Mouse (Mus musculus) C3H10T1/2 (cell line): ENCODE results near the gene Surf4. TPM values are rescaled to one million over a fixed set of nuclear protein-coding genes. Genes with fewer than 3 reads are reported as not detected.

Experiments
- polyA plus RNA-seq, 2 experiments: library from polyadenylated mRNA; unstranded; fragments of >200 nt; fragmentation: generic; extraction: Trizol; gene quantifications; one replicate each; pipeline ENCODE4 v1.2.1; 2012; ENCODE audit warnings: missing spikeins in 2 of 2

Gene Surf4
- 100 to 1,000 TPM in 1 of 2 experiments, 10 to 100 TPM in 1; 94.2 to 135 TPM for polyA plus RNA-seq

DNA sequence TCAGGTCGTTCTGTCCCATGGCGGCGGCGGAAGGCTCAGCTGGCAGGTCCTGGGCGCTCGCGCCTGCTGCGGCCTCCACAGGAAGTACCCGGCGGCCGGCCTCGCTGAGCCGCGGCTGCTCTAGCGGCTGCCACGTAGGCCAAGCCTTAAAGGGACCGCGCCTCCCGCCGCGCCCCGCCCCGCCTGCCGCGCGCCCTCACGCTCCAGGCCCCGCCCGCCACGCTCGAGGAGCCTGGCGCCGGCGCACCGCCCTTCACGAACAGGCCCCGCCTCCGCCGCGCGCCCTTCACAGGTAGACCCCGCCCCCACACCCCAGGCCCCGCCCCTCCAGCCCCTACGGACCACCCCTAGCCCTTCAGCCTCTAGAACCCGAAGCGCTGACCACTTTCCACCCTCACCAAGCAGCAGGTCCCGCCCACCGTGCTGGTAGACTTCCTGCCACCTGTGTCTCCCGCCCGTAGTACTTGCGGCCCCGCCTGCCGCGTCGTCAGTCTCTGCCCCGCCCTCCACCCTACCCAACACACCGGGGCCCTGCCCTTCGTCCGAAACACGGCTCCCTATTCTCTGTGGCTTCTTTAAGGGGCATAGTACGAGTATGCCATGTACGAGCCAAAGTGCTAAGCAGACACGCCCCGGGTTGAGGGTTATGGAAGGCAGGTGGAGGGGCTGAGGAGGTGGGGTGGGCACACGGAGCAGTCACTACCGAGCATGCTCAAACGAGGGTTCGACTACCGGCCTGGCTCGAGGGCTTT, at the start of gene Surf4, which contains the start of gene Stkld1:
Gene Surf4, minus strand, starts transcription at position 625 of the 752 bp plus-strand sequence.
Gene Stkld1, plus strand, starts transcription at position 744 of the 752 bp plus-strand sequence.

DNA sequence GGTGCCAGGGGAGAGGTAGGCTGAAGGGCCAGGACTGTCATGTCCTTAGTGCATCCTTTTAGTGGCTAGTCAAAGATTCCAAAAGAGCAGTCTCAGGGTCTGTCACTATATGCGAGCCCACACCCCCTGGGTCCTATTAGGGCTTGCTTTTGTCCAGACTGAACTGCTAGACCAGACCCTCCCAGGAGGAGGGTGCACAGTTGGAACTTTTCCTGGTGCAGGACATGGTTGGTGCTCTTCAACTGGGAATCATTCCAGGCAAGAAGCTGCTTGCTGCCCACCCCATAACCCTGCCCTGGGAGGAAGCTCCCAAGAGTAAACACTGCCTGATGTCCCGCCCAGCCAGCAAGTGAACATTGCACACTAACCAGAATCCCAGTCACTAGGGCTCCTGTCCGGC, 39.4 kb upstream of the Surf4 start, which contains the start of gene Adamts13:
Gene Adamts13, plus strand, starts transcription at position 301 of the 400 bp plus-strand sequence.

DNA sequence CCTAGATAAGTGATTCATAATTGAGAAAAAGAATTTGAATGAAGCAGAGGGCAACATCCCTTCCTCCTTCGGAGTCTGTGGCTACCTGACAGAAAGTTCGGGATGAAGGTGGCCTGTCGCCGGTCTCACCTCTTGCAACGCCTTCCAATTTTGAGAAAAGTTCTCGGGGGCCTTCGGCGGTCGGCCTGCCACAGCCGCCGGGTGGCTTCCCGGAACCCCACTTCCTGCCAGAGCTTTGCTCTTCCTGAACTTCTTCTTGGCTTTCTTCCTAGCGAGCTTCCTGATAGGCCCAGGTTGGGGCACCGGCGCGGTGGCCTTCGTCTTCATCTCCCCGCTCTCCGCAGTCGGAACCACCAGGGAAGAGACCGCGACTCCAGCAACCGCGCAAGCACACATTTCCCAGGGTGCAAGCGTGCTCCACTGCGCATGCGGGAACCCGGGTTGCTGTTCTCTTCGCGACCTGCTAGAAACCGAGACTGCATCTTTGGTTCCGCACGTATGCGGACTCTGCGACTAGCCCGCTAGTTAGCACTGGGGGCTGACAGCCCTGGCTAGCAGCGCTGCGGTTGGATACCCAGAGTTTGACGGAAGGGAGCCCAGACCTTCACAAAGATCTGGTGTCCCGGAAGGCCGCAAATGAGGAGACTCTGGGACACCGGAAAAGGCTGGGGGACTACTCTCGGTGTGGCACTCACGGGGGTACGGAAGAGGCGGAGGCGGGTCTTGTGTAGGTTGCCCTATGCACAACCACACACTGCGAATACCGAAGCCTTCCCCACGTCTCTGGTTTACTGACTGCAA, 30.4 kb upstream of the Surf4 start, which contains the start of gene Rexo4:
Gene Rexo4, minus strand, starts transcription at position 464 of the 801 bp plus-strand sequence.

GRCm38 (mm10) chr2:26915927-26916728, 17.6 kb downstream of the Surf4 start, which contains the start of the genes Surf2 and Surf1:
Surf2 (plus strand) TSS chr2:26916367.
Surf1 (minus strand) TSS chr2:26916530.

DNA sequence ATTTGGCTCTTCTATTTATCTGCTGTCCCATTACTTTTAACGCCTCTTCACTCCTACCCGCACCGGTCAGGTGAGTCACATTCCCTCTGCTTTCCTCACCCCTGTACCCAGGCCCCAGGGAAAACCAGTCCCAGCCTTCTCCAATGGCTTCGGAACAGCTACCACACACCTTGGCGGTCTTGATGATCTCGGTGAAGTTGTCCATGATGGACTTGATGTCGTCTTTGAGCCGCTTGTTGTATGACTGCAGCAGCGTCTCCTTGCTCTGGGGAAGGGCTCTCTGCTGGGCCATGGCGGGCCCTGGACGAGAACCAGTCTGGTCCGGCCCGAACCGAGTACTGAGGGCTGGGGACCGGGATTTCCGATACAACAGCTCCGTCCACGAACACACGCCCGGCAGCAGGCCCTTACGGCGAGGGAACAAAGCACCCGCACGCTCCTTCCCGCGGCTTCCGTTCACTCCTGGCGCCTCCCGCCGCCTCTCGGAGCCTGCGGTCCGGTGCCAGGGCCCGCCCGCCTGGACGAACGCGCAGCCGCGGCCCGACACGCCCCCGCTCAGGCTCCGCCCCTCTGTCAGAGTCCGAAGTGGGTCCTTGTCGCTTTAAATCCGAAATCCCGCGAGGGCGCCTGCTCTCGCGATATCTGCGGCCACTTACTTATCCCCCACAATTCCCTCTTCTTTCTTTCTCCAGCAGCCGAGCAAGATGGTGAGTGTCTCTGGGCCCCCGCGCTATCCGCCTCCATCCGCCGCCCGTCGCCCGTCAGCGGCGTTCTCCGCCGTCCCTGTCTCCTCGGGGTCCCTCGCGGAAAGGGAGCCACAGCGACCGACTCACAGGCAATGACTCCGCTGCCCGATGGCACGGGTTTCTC, 23.4 kb downstream of the Surf4 start, which contains the start of the genes Med22 and Rpl7a:
Gene Med22, minus strand, starts transcription at position 554 of the 870 bp plus-strand sequence.
Gene Rpl7a, plus strand, starts transcription at position 641 of the 870 bp plus-strand sequence.

GRCm38 (mm10) chr2:26902467-26903220, 31.1 kb downstream of the Surf4 start, which contains the start of gene Surf6:
Surf6 (minus strand) TSS chr2:26902879.

Other genes starting within 250 kb of the Surf4 start
- gene Abo, start 68.9 kb downstream of the Surf4 start, polyA plus RNA-seq, result not detected
- 10 to 100 TPM in 1 of 2 experiments, 1 to 10 TPM in 1; 6.2 to 11.8 TPM for gene Surf6, start 31.0 kb downstream of the Surf4 start, polyA plus RNA-seq
- 10 to 100 TPM; 18.1 to 33.0 TPM for gene Med22, start 23.3 kb downstream of the Surf4 start, polyA plus RNA-seq
- 1,000 to 10,000 TPM; 2,251 to 2,959 TPM for gene Rpl7a, start 23.2 kb downstream of the Surf4 start, polyA plus RNA-seq
- 10 to 100 TPM; 14.8 to 23.7 TPM for gene Surf2, start 17.6 kb downstream of the Surf4 start, polyA plus RNA-seq
- 10 to 100 TPM; 46.8 to 97.0 TPM for gene Surf1, start 17.4 kb downstream of the Surf4 start, polyA plus RNA-seq
- under 1 TPM in 1 of 2 experiments, not detected in 1; 0.08 TPM for gene Stkld1, start 119 bp upstream of the Surf4 start, polyA plus RNA-seq
- gene Rexo4, start 30.5 kb upstream of the Surf4 start, polyA plus RNA-seq, result 10 to 100 TPM; 10.3 to 29.9 TPM
- not detected for gene Adamts13, start 39.5 kb upstream of the Surf4 start, polyA plus RNA-seq
- 10 to 100 TPM in 1 of 2 experiments, 1 to 10 TPM in 1; 8.0 to 30.6 TPM for gene Cacfd1, start 76.0 kb upstream of the Surf4 start, polyA plus RNA-seq
- gene Slc2a6, start 94.1 kb upstream of the Surf4 start, polyA plus RNA-seq, result under 1 TPM; 0.51 to 0.78 TPM
- not detected for gene Mymk, start 138.3 kb upstream of the Surf4 start, polyA plus RNA-seq
- under 1 TPM; 0.16 to 0.19 TPM for gene Adamtsl2, start 145.5 kb upstream of the Surf4 start, polyA plus RNA-seq
- not detected for gene Fam163b, start 208.6 kb upstream of the Surf4 start, polyA plus RNA-seq
- gene Dbh, start 231.3 kb upstream of the Surf4 start, polyA plus RNA-seq, result not detected